25 mouse cellular contexts compared by ENCODE assay signal in genomic region chr1:36536397-36536728, GRCm38 (mm10). TPM values are rescaled to one million over a fixed set of nuclear protein-coding genes. Genes with fewer than 3 reads are reported as not detected.
DNase-seq lines count a peak whose midpoint lies in the region; ATAC-seq and TF ChIP-seq lines count a peak whose summit lies in the region.
"Had no signal": no experiment of that assay in that cellular context is flagged by ENCODE, and none has a peak within 500 bp of the region (broad histone marks: within the 10 kb centered on the region; RNA-seq: fewer than 3 reads in every experiment).

No protein-coding gene starts in this region.

- no peaks in the 10 kb centered on the region for H3K27me3 ChIP-seq in cerebellum, adult 2 months (ENCODE audit: control insufficient read depth, insufficient read depth, low read length)
- H3K27me3 ChIP-seq in heart, embryonic 12.5 days (replicated peaks) = no peaks in the 10 kb centered on the region
- no peaks in the 10 kb centered on the region for H3K27me3 ChIP-seq in heart, postnatal 0 days (ENCODE audit: control insufficient read depth, insufficient read depth, low read length)
- no peaks in the 10 kb centered on the region for H3K27me3 ChIP-seq in lung, postnatal 0 days (replicated peaks; ENCODE audit: insufficient read depth, low read length)
- H3K27me3 ChIP-seq: CH12.LX; forebrain, embryonic 13.5 days; limb, embryonic 12.5 days; megakaryocyte, embryonic 14.5 days; midbrain, embryonic 13.5 days had no signal

- no peak for TF ChIP-seq EP300 in heart, postnatal 0 days (IDR thresholded peaks at IDR 0.05; ENCODE audit: low read depth)
- TF ChIP-seq EP300 in lung, postnatal 0 days (IDR thresholded peaks at IDR 0.05) = no peak

- H3K4me1 ChIP-seq in cerebellum, adult 2 months (ENCODE audit: control insufficient read depth, insufficient read depth, low read length) = peaks cover 30% of the 10 kb centered on the region
- H3K4me1 ChIP-seq in heart, embryonic 12.5 days (replicated peaks) = peaks cover 62% of the 10 kb centered on the region
- H3K4me1 ChIP-seq in heart, postnatal 0 days (ENCODE audit: control insufficient read depth, insufficient read depth) = peaks cover 48% of the 10 kb centered on the region
- peaks cover 11% of the 10 kb centered on the region; the same call in 1 of the 2 replicates for H3K4me1 ChIP-seq in lung, postnatal 0 days (ENCODE audit: insufficient read depth, low read depth, low read length)
- peaks cover 4% of the 10 kb centered on the region; the same call in 1 of the 2 replicates for H3K4me1 ChIP-seq in lung, adult 2 months (ENCODE audit: control insufficient read depth, insufficient read depth, low read length)
- H3K4me1 ChIP-seq: limb, embryonic 12.5 days had no signal

- peak overlapping the region; percentile 6 for H3K27ac ChIP-seq in cerebellum, adult 2 months (ENCODE audit: insufficient read depth, low read length)
- H3K27ac ChIP-seq in heart, embryonic 12.5 days (ENCODE audit: poor library complexity, severe bottlenecking) = peak overlapping the region; percentile 87
- peak overlapping the region; percentile 96 for H3K27ac ChIP-seq in heart, postnatal 0 days (ENCODE audit: low read depth)
- peak overlapping the region; percentile 52 for H3K27ac ChIP-seq in lung, postnatal 0 days (ENCODE audit: low read length)
- H3K27ac ChIP-seq: forebrain, embryonic 13.5 days; hindbrain, embryonic 14.5 days; layer of hippocampus, adult 2 months; left cerebral cortex, adult 2 months; limb, embryonic 12.5 days; liver, embryonic 14.5 days; midbrain, embryonic 13.5 days had no signal

- 28% methylated on average over 8 of the region's 8 CpGs for WGBS in cerebellum, adult 2 months
- 35% methylated on average over 8 of the region's 8 CpGs for WGBS in heart, embryonic 12.5 days
- WGBS in heart, postnatal 0 days = 24% methylated on average over 8 of the region's 8 CpGs
- WGBS in lung, postnatal 0 days = 49% methylated on average over 8 of the region's 8 CpGs
- 53% methylated on average over 8 of the region's 8 CpGs for WGBS in lung, adult 2 months

- no peak for TF ChIP-seq CTCF in cerebellum, adult 2 months (IDR thresholded peaks at IDR 0.05; ENCODE audit: borderline replicate concordance, insufficient read depth, low read depth, low read length)
- no peak for TF ChIP-seq CTCF in heart, postnatal 0 days (IDR thresholded peaks at IDR 0.05; ENCODE audit: low read depth)
- TF ChIP-seq CTCF in lung, postnatal 0 days (IDR thresholded peaks at IDR 0.05) = no peak
- no peak for TF ChIP-seq CTCF in lung, adult 2 months (IDR thresholded peaks at IDR 0.05; ENCODE audit: insufficient read depth, low read length)

- no peak overlapping the region for H3K4me3 ChIP-seq in cerebellum, adult 2 months (replicated peaks; ENCODE audit: insufficient read depth, low read depth, low read length)
- H3K4me3 ChIP-seq in heart, embryonic 12.5 days = no peak overlapping the region
- no peak overlapping the region for H3K4me3 ChIP-seq in heart, postnatal 0 days (ENCODE audit: low read depth, low read length)
- H3K4me3 ChIP-seq in lung, postnatal 0 days (ENCODE audit: low read depth, low read length) = no peak overlapping the region
- no peak overlapping the region for H3K4me3 ChIP-seq in lung, adult 2 months (replicated peaks; ENCODE audit: extremely low read depth, low read depth, low read length)
- H3K4me3 ChIP-seq: forebrain, embryonic 13.5 days; layer of hippocampus, adult 2 months; left cerebral cortex, adult 2 months; limb, embryonic 12.5 days; megakaryocyte, embryonic 14.5 days; midbrain, embryonic 13.5 days had no signal

- peaks cover 39% of the 10 kb centered on the region for H3K36me3 ChIP-seq in heart, embryonic 12.5 days
- peaks cover 23% of the 10 kb centered on the region for H3K36me3 ChIP-seq in heart, postnatal 0 days (replicated peaks; ENCODE audit: control insufficient read depth, insufficient read depth, low read length)
- peaks cover 11% of the 10 kb centered on the region; the same call in 1 of the 2 replicates for H3K36me3 ChIP-seq in lung, postnatal 0 days (ENCODE audit: insufficient read depth, low read length)

- H3K9me3 ChIP-seq in heart, embryonic 12.5 days (replicated peaks) = 0 out of 2 replicates have a peak, but pooled peaks cover 1% of the 10 kb centered on the region
- H3K9me3 ChIP-seq in heart, postnatal 0 days (replicated peaks; ENCODE audit: control insufficient read depth, low read length) = no peaks in the 10 kb centered on the region
- no peaks in the 10 kb centered on the region for H3K9me3 ChIP-seq in lung, postnatal 0 days (ENCODE audit: low read length)
- H3K9me3 ChIP-seq: forebrain, embryonic 13.5 days; limb, embryonic 12.5 days; megakaryocyte, embryonic 14.5 days; midbrain, embryonic 13.5 days had no signal

- no peak for TF ChIP-seq POLR2A in cerebellum, adult 2 months (IDR thresholded peaks at IDR 0.05; ENCODE audit: borderline replicate concordance, insufficient read depth, low read length)
- no peak for TF ChIP-seq POLR2A in lung, adult 2 months (IDR thresholded peaks at IDR 0.05; ENCODE audit: borderline replicate concordance, extremely low read depth, low read depth, low read length)

- H3K4me2 ChIP-seq in heart, embryonic 12.5 days = 0 out of 2 replicates have a peak overlapping the region, but pooled peaks have one; percentile 11
- H3K4me2 ChIP-seq in heart, postnatal 0 days (ENCODE audit: low read depth, low read length) = no peak overlapping the region
- no peak overlapping the region for H3K4me2 ChIP-seq in lung, postnatal 0 days (replicated peaks; ENCODE audit: low read depth, low read length)
- H3K4me2 ChIP-seq: forebrain, embryonic 13.5 days; hindbrain, embryonic 14.5 days; limb, embryonic 12.5 days; midbrain, embryonic 13.5 days had no signal

- no peak for ATAC-seq in heart, embryonic 12.5 days (ENCODE audit: insufficient number of reproducible peaks, low FRiP score)
- ATAC-seq in heart, postnatal 0 days (ENCODE audit: insufficient read depth, low read depth) = no peak
- no peak for ATAC-seq in lung, postnatal 0 days
- ATAC-seq: activated CD4-positive, CD25-positive, alpha-beta regulatory T cell, adult 4 months; forebrain, embryonic 13.5 days; midbrain, embryonic 13.5 days had no signal

- no peak overlapping the region for H3K9ac ChIP-seq in heart, embryonic 12.5 days
- no peak overlapping the region for H3K9ac ChIP-seq in heart, postnatal 0 days (replicated peaks; ENCODE audit: low read depth, low read length)
- no peak overlapping the region for H3K9ac ChIP-seq in lung, postnatal 0 days (replicated peaks; ENCODE audit: low read depth)
- H3K9ac ChIP-seq: forebrain, embryonic 13.5 days; hindbrain, embryonic 14.5 days; limb, embryonic 12.5 days; liver, embryonic 14.5 days; midbrain, embryonic 13.5 days had no signal

- DNase-seq in cerebellum, adult 2 months = no peak
- no peak for DNase-seq in cerebellum, adult 11-12 months
- no peak for DNase-seq in heart, postnatal 4 days
- DNase-seq in heart, postnatal 0 days (ENCODE audit: low spot score) = no peak
- DNase-seq in heart, adult 11 months = no peak
- no peak for DNase-seq in lung, postnatal 0 days (ENCODE audit: low spot score)
- no peak for DNase-seq in lung, adult 2 months
- DNase-seq: kidney, adult 11 months; thymus, postnatal 4 days had no signal

RNA-seq across cellular contexts. Expression of gene Ankrd23, which starts 0.3 kb away (rescaled TPM):
- polyA plus RNA-seq in cerebellum, adult 2 months (2012; rRNA removed) = 14.4 and 15.2 TPM in 2 replicates
- polyA plus RNA-seq in heart, embryonic 12.5 days (2016; fragmentation: Nextera tagmentation; extraction: Ambion mirVana) = 14.9 and 16.8 TPM in 2 replicates
- total RNA-seq in heart, postnatal 4 days (2021) = 100 to 1,000 TPM; 151 to 159 TPM
- total RNA-seq in heart, postnatal 0 days (2014; rRNA removed; ENCODE audit: low replicate concordance) = 62.2 and 93.8 TPM in 2 replicates
- 26.7 and 34.2 TPM in 2 replicates for polyA plus RNA-seq in heart, postnatal 0 days (2015; fragmentation: Nextera tagmentation; extraction: Ambion mirVana)
- polyA plus RNA-seq in lung, postnatal 0 days (2015; fragmentation: Nextera tagmentation; extraction: Ambion mirVana) = 6.2 and 10.5 TPM in 2 replicates
- polyA plus RNA-seq in lung, adult 2 months (2012; rRNA removed) = 13.7 and 36.2 TPM in 2 replicates

RNA-seq across cellular contexts. Expression of gene Gm42417, which starts 2.9 kb away (rescaled TPM):
- polyA plus RNA-seq in cerebellum, adult 2 months (2012; rRNA removed) = 0.05 and 0.40 TPM in 2 replicates
- 0.40 TPM in 1 of 2 replicates, not detected in the other for polyA plus RNA-seq in heart, embryonic 12.5 days (2016; fragmentation: Nextera tagmentation; extraction: Ambion mirVana)
- total RNA-seq in heart, postnatal 4 days (2021) = 10 to 100 TPM; 48.6 to 69.8 TPM
- not detected in 2 replicates for total RNA-seq in heart, postnatal 0 days (2014; rRNA removed; ENCODE audit: low replicate concordance)
- 1.2 TPM in 1 of 2 replicates, not detected in the other for polyA plus RNA-seq in heart, postnatal 0 days (2015; fragmentation: Nextera tagmentation; extraction: Ambion mirVana)
- polyA plus RNA-seq in lung, postnatal 0 days (2015; fragmentation: Nextera tagmentation; extraction: Ambion mirVana) = 0.62 TPM in 1 of 2 replicates, not detected in the other
- not detected in 2 replicates for polyA plus RNA-seq in lung, adult 2 months (2012; rRNA removed)
- total RNA-seq: adrenal gland, adult 2 months; ES-E14; layer of hippocampus, adult 2 months; layer of hippocampus, postnatal 14 days; left cerebral cortex, adult 2 months; left cerebral cortex, postnatal 25 days had no signal
- polyA plus RNA-seq: adrenal gland, adult 2 months; embryonic facial prominence, embryonic 11.5 days; liver, embryonic 14.5 days; midbrain, embryonic 13.5 days had no signal

RNA-seq across cellular contexts. Expression of gene Ankrd39, which starts 10.9 kb away (rescaled TPM):
- polyA plus RNA-seq in cerebellum, adult 2 months (2012; rRNA removed) = 30.8 and 37.5 TPM in 2 replicates
- 23.1 and 24.4 TPM in 2 replicates for polyA plus RNA-seq in heart, embryonic 12.5 days (2016; fragmentation: Nextera tagmentation; extraction: Ambion mirVana)
- 10 to 100 TPM; 16.0 to 18.5 TPM for total RNA-seq in heart, postnatal 4 days (2021)
- total RNA-seq in heart, postnatal 0 days (2014; rRNA removed; ENCODE audit: low replicate concordance) = 32.7 and 34.9 TPM in 2 replicates
- 26.6 and 29.0 TPM in 2 replicates for polyA plus RNA-seq in heart, postnatal 0 days (2015; fragmentation: Nextera tagmentation; extraction: Ambion mirVana)
- polyA plus RNA-seq in lung, postnatal 0 days (2015; fragmentation: Nextera tagmentation; extraction: Ambion mirVana) = 19.4 and 23.1 TPM in 2 replicates
- 22.1 and 22.8 TPM in 2 replicates for polyA plus RNA-seq in lung, adult 2 months (2012; rRNA removed)

RNA-seq across cellular contexts. Expression of gene Sema4c, which starts 21.8 kb away (rescaled TPM):
- 23.8 and 28.5 TPM in 2 replicates for polyA plus RNA-seq in cerebellum, adult 2 months (2012; rRNA removed)
- polyA plus RNA-seq in heart, embryonic 12.5 days (2016; fragmentation: Nextera tagmentation; extraction: Ambion mirVana) = 11.9 and 13.3 TPM in 2 replicates
- 10 to 100 TPM; 26.7 to 31.2 TPM for total RNA-seq in heart, postnatal 4 days (2021)
- 11.9 and 13.2 TPM in 2 replicates for total RNA-seq in heart, postnatal 0 days (2014; rRNA removed; ENCODE audit: low replicate concordance)
- polyA plus RNA-seq in heart, postnatal 0 days (2015; fragmentation: Nextera tagmentation; extraction: Ambion mirVana) = 5.7 and 6.1 TPM in 2 replicates
- 11.7 and 15.0 TPM in 2 replicates for polyA plus RNA-seq in lung, postnatal 0 days (2015; fragmentation: Nextera tagmentation; extraction: Ambion mirVana)
- polyA plus RNA-seq in lung, adult 2 months (2012; rRNA removed) = 23.0 and 23.7 TPM in 2 replicates

RNA-seq across cellular contexts. Expression of gene Cnnm3, which starts 24.7 kb away (rescaled TPM):
- 46.2 and 48.7 TPM in 2 replicates for polyA plus RNA-seq in cerebellum, adult 2 months (2012; rRNA removed)
- 2.2 and 3.4 TPM in 2 replicates for polyA plus RNA-seq in heart, embryonic 12.5 days (2016; fragmentation: Nextera tagmentation; extraction: Ambion mirVana)
- total RNA-seq in heart, postnatal 4 days (2021) = 10 to 100 TPM; 14.9 to 15.7 TPM
- 10.2 and 21.4 TPM in 2 replicates for total RNA-seq in heart, postnatal 0 days (2014; rRNA removed; ENCODE audit: low replicate concordance)
- 2.0 and 2.2 TPM in 2 replicates for polyA plus RNA-seq in heart, postnatal 0 days (2015; fragmentation: Nextera tagmentation; extraction: Ambion mirVana)
- 3.3 TPM in 2 replicates for polyA plus RNA-seq in lung, postnatal 0 days (2015; fragmentation: Nextera tagmentation; extraction: Ambion mirVana)
- polyA plus RNA-seq in lung, adult 2 months (2012; rRNA removed) = 36.6 and 37.0 TPM in 2 replicates

Comparison
In these comparisons a context has a peak if more than half of its experiments do, and no peak if none do; other contexts are left out.
1. H3K27ac ChIP-seq: peak in every context shown above with its lines; median percentile 96 in heart, postnatal 0 days; 87 in heart, embryonic 12.5 days; 52 in lung, postnatal 0 days; 6 in cerebellum, adult 2 months.